Mouse (Mus musculus) neural tube, embryonic 15.5 days (tissue): ENCODE results near the gene Carhsp1. TPM values are rescaled to one million over a fixed set of nuclear protein-coding genes. Genes with fewer than 3 reads are reported as not detected.
A peak's percentile ranks its signal among the peaks of the same experiment; 100 is the strongest.

ENCODE experiments used
- ATAC-seq: fragments of 200-750 bp; cut with Nextera tagmentation; 2 replicates; pipeline ENCODE4 v1.8.0; 2017; ENCODE audit warnings: mild to moderate bottlenecking, moderate TSS enrichment, moderate library complexity; ENCODE audit not compliant: low FRiP score
- H3K27ac ChIP-seq: fragments of 300-500 bp; sonication (generic); replicated peaks from 2 replicates; pipeline ENCODE4 v1.5.1; 2015; ENCODE audit warnings: mild to moderate bottlenecking, inconsistent platforms
- H3K27me3 ChIP-seq: fragments of 300-500 bp; sonication (generic); replicated peaks from 2 replicates; pipeline ENCODE4 v1.6.1; 2015; ENCODE audit warnings: inconsistent platforms
- H3K36me3 ChIP-seq: fragments of 300-500 bp; sonication (generic); 2 replicates; pipeline ENCODE4 v1.6.1; 2015; ENCODE audit warnings: inconsistent platforms
- H3K4me1 ChIP-seq: fragments of 300-500 bp; sonication (generic); 2 replicates; pipeline ENCODE4 v1.6.1; 2015; ENCODE audit warnings: inconsistent platforms
- H3K4me2 ChIP-seq: fragments of 300-500 bp; sonication (generic); 2 replicates; pipeline ENCODE4 v1.6.1; 2015; ENCODE audit warnings: inconsistent platforms, mild to moderate bottlenecking, moderate library complexity
- H3K4me3 ChIP-seq: fragments of 300-500 bp; sonication (generic); replicated peaks from 2 replicates; pipeline ENCODE4 v1.5.1; 2015; ENCODE audit warnings: mild to moderate bottlenecking, inconsistent platforms
- H3K9ac ChIP-seq: fragments of 300-500 bp; sonication (generic); replicated peaks from 2 replicates; pipeline ENCODE4 v1.6.1; 2015; ENCODE audit warnings: mild to moderate bottlenecking, inconsistent platforms
- H3K9me3 ChIP-seq: fragments of 300-500 bp; sonication (generic); replicated peaks from 2 replicates; pipeline ENCODE4 v1.6.1; 2016; ENCODE audit warnings: inconsistent platforms
- WGBS: fragments of 180-500 bp; shearing (Covaris S2); methylation state at CpG from one replicate; pipeline ENCODE4 v1.1.7; 2015; ENCODE audit warnings: mixed read lengths; 5-methylcytosine and 5-hydroxymethylcytosine counted together
- polyA plus RNA-seq: library from polyadenylated mRNA; unstranded; fragments of >200 nt; fragmentation: Nextera tagmentation; extraction: Ambion mirVana; gene quantifications from 2 replicates; pipeline ENCODE4 v1.2.1, GENCODE M21; 2015

The Carhsp1 gene
- polyA plus RNA-seq, 1 experiment from 2014 or later = 152 TPM

DNA sequence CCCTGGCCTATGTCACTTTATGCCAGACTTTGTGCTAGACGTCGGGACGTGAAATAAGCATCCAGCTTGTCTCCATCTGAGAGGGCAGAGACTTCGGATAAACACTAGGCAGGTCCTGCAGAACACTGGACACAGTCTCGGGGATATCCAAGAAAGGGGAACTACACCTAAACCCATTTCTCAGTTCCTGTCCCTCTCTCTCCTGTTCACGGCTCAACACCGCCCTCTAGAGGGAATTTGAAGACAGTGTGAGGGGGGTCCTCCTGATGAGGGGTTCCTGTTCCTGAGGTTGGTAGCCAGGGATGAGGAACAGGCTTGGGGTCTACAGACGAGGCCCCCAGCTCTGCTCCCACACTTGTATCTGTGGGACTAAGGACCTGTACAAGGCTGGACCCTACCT is 2.2 kb upstream of the Carhsp1 start:
- Histone ChIP-seq H3K4me1 (peaks cover 30% of the 10 kb centered on the region), H3K9ac (no peak overlapping the region), H3K4me2 (peak overlapping the region; percentile 19; the same call in 1 of the 2 replicates), H3K27ac (no peak overlapping the region), H3K9me3 (no peaks in the 10 kb centered on the region), H3K36me3 (no peaks in the 10 kb centered on the region), H3K4me3 (no peak overlapping the region), H3K27me3 (no peaks in the 10 kb centered on the region)
- no peak for ATAC-seq
- WGBS = 5% methylated on average over 8 of the region's 8 CpGs

DNA sequence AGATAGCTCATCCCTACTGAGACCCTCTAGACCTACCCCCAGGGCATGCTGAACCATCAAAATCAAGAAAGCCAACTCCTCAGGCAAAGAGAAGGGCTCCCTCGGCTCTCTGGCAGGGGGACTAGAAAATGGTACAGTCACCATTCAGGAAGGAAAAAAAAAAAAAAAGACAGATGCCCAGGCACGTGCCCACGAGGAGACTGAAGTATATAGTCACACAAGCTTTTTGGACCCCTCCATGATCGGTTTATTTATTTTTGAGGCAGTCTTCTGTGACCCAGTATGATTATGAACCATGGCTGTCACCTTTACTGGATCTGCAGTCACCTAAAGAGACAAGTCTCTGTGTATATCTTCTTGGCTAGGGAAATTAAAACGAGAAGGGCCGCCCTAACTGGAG is 1.4 kb upstream of the Carhsp1 start:
- Histone ChIP-seq H3K9me3 (no peaks in the 10 kb centered on the region), H3K9ac (no peak overlapping the region), H3K4me2 (no peak overlapping the region), H3K27me3 (no peaks in the 10 kb centered on the region), H3K27ac (no peak overlapping the region), H3K36me3 (no peaks in the 10 kb centered on the region), H3K4me1 (peaks cover 39% of the 10 kb centered on the region), H3K4me3 (no peak overlapping the region)
- 72% methylated on average over 6 of the region's 6 CpGs for WGBS
- no peak for ATAC-seq

DNA sequence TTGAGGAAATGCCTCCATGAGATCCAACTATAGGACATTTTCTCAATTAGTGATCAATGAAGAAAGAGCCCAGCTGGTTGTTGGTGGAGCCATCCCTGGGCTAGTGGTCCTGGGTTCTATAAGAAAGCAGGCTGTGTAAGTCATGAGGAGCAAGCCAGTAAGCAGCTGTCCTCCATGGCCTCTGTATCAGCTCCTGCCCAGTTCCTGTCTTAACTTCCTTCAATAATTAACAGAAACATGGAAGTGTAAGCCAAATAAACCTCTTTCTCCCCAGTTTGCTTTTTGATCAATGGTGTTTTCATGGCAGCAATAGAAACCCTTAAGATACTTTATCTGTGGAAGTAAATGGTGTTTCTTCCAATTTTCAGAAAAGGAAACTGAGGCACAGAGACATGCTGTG is 856 bp upstream of the Carhsp1 start:
- 0 out of 2 replicates have a peak overlapping the region, but pooled peaks have one; percentile 80 for H3K9ac ChIP-seq

DNA sequence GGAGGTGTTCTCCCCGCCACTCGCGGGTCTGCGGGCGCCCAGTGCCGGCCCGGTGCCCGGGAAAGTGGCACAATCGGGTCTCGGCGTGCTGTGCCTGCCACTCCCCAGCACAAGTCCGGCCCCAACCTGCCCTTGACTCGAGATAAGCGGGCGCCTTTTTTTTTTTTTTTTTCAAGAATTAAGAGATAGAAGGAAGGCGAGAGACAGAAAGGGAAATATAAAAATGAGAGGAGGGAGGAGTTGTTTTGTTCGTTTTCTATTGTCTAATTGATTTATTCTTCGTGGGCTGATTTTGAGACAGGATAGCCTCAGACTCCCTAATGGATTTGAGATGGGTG is 364 bp upstream of the Carhsp1 start:
- Histone ChIP-seq H3K4me1 (peaks cover 49% of the 10 kb centered on the region), H3K27ac (peak overlapping the region; percentile 81), H3K36me3 (no peaks in the 10 kb centered on the region), H3K4me3 (peak overlapping the region; percentile 93), H3K9me3 (no peaks in the 10 kb centered on the region), H3K27me3 (no peaks in the 10 kb centered on the region), H3K9ac (peak overlapping the region; percentile 80), H3K4me2 (peak overlapping the region; percentile 88)
- WGBS = under 1% methylated on average over 18 of the region's 18 CpGs
- no peak for ATAC-seq

More for the DNA sequence above, 856 bp upstream of the Carhsp1 start:
- Histone ChIP-seq H3K4me1 (peaks cover 44% of the 10 kb centered on the region), H3K36me3 (no peaks in the 10 kb centered on the region), H3K9me3 (no peaks in the 10 kb centered on the region), H3K27ac (0 out of 2 replicates have a peak overlapping the region, but pooled peaks have one; percentile 81), H3K4me2 (peak overlapping the region; percentile 88), H3K4me3 (peak overlapping the region; percentile 93), H3K27me3 (no peaks in the 10 kb centered on the region)
- no peak for ATAC-seq

DNA sequence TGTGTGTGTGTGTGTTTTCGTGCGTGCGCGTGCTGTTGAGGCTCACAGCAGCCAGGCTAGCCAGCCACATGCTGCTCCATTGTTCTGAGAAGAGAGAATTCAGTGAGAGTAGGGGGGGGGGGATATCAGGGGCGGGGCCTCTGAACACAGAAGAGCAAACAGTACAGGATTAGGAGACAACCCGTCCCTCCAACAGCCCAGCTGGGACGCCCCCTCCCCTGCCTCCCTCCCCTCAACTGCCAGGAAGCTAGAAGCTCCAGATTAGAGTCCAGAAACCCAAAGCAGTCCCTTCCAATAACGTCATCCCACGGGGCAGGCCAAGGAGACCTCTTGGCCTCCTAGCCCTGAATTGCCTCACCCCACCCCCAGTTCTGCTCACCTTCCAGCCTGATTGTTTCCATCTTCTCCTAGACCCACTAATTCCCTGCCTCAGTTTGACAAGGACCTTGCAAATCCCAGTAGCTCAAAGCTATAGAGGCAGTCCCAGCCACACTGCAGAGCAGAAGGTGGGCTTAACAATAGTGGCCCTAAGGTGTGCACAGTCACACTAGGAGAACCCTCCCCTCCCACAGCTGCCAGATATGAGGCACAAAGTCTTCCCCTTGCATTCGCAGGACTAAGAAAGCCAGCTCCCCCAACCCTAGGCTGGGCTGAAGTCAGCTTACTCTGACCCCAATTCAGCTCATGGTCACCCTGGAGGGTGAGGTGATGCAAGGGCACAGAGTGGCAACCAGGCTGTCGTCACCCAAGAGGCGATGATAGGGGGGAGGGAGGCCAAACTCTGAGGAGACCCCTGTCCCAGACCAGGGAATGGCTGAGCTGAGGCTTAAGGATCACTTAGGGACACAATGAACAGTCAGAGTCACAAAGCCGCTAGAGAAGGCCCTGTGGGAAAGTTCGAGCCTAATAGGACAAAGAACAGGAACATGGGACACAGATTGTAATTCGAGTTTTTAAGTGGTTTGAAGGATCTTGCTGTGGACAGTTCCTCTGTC is 1.6 kb downstream of the Carhsp1 start:
- H3K9me3 ChIP-seq = no peaks in the 10 kb centered on the region
- no peaks in the 10 kb centered on the region for H3K27me3 ChIP-seq
- WGBS = 3% methylated on average over 15 of the region's 15 CpGs
- no peaks in the 10 kb centered on the region for H3K36me3 ChIP-seq
- peak; percentile 48 for ATAC-seq
- H3K4me3 ChIP-seq = peak overlapping the region; percentile 93
- peak overlapping the region; percentile 88 for H3K4me2 ChIP-seq
- peak overlapping the region; percentile 80 for H3K9ac ChIP-seq
- H3K27ac ChIP-seq = peak overlapping the region; percentile 81
- H3K4me1 ChIP-seq = peaks cover 67% of the 10 kb centered on the region

DNA sequence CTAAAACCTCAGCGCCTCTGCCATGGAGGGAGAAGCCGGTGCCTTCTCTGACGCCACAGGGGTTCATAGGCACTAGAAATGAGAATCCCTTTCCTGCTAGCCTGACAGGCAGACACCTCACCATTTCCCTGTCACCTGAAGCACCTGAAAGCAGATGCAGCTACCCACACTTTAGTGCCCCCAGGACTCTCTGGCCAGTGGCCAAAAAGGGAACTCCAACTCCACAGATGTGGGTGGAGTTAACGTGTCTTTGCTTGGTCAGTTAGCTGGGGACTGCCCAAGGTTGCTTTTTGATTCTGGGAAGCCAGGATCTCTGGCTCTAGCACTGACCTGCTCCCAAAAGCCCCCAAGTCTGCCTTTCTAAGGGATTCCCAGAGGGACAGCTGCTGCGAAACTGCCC is 2.5 kb downstream of the Carhsp1 start:
- peaks cover 76% of the 10 kb centered on the region for H3K4me1 ChIP-seq
- peak overlapping the region; percentile 93 for H3K4me3 ChIP-seq
- H3K36me3 ChIP-seq = no peaks in the 10 kb centered on the region
- H3K9ac ChIP-seq = peak overlapping the region; percentile 80
- no peak for ATAC-seq
- H3K27me3 ChIP-seq = no peaks in the 10 kb centered on the region
- peak overlapping the region; percentile 81 for H3K27ac ChIP-seq
- WGBS = 48% methylated on average over 5 of the region's 5 CpGs
- H3K4me2 ChIP-seq = peak overlapping the region; percentile 88
- H3K9me3 ChIP-seq = no peaks in the 10 kb centered on the region

DNA sequence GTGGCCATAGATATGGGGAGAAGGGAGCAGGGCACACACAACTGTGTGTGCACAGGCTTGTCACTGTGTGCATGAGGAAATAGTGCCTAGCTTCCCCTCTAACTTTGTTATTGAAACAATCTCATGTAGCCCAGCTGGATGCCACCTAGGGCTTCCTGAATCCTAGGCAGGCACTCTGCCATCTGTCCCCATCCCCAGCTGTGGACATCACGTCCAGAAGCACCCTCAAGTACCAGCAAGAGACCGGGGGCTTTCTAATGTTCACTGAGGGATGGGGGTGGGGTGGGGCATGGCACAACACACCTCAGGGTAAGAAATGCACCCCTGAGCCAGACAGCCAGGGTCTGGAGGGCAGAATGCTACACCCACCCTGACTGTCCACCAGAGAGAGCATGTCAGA is 3.6 kb downstream of the Carhsp1 start:
- 45% methylated on average over 2 of the region's 2 CpGs for WGBS
- no peaks in the 10 kb centered on the region; the same call in 1 of the 2 replicates for H3K36me3 ChIP-seq
- H3K9ac ChIP-seq = no peak overlapping the region
- H3K27me3 ChIP-seq = no peaks in the 10 kb centered on the region
- no peak for ATAC-seq
- peak overlapping the region; percentile 88 for H3K4me2 ChIP-seq
- H3K27ac ChIP-seq = no peak overlapping the region
- no peaks in the 10 kb centered on the region for H3K9me3 ChIP-seq
- no peak overlapping the region for H3K4me3 ChIP-seq
- H3K4me1 ChIP-seq = peaks cover 82% of the 10 kb centered on the region

DNA sequence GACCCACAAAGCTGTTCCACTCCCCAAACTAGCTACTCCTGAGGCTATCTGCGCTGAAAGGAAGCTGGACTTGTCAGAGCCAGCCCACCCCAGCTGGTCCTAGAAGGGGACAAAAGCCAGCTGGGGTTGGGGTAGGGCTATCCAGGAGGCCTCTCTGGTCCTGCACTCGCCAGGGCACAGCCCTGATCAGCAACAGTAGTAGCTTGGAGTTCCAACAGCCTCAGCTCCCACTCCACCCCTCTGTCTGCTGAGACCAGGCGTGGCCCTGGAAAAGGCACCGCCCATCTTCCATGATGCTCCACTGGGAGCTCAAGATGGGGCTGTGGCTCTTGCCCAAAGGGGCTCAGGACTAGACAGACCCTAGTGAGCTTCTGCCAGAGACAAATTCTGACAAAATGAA is 4.1 kb downstream of the Carhsp1 start:
- H3K4me1 ChIP-seq = peaks cover 86% of the 10 kb centered on the region
- 69% methylated on average over 4 of the region's 4 CpGs for WGBS

DNA sequence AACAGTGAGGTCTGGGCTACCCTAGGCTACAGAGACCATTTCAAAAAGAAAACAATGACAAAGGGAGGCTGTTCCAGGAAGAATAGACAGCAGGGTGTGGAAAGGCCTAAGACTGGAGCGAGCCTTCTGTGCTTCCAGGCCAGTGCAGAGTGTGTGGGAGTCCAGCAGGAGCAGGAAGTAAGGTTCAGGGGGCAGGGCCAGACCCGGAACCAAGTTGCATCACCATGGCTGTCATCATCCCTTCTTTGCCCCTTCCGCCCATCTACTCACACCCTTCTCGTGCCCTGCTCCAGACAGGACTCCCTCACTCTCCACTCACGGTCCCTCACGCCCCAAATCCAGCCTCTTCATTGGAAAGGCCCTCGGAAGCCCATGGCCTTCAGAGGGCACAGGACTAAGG is 4.7 kb downstream of the Carhsp1 start:
- no peak overlapping the region for H3K4me3 ChIP-seq
- 84% methylated on average over 7 of the region's 7 CpGs for WGBS
- peaks cover 6% of the 10 kb centered on the region for H3K36me3 ChIP-seq
- ATAC-seq = no peak
- H3K9me3 ChIP-seq = no peaks in the 10 kb centered on the region
- no peaks in the 10 kb centered on the region for H3K27me3 ChIP-seq
- H3K27ac ChIP-seq = no peak overlapping the region
- H3K4me2 ChIP-seq = no peak overlapping the region; the same call in 1 of the 2 replicates
- no peak overlapping the region for H3K9ac ChIP-seq
- peaks cover 85% of the 10 kb centered on the region for H3K4me1 ChIP-seq

More for the DNA sequence above, 4.1 kb downstream of the Carhsp1 start:
- no peaks in the 10 kb centered on the region for H3K27me3 ChIP-seq
- no peak overlapping the region for H3K4me3 ChIP-seq
- no peaks in the 10 kb centered on the region for H3K9me3 ChIP-seq
- peak overlapping the region; percentile 88 for H3K4me2 ChIP-seq
- no peak overlapping the region for H3K27ac ChIP-seq
- peaks cover under 1% of the 10 kb centered on the region for H3K36me3 ChIP-seq
- H3K9ac ChIP-seq = no peak overlapping the region
- no peak for ATAC-seq

DNA sequence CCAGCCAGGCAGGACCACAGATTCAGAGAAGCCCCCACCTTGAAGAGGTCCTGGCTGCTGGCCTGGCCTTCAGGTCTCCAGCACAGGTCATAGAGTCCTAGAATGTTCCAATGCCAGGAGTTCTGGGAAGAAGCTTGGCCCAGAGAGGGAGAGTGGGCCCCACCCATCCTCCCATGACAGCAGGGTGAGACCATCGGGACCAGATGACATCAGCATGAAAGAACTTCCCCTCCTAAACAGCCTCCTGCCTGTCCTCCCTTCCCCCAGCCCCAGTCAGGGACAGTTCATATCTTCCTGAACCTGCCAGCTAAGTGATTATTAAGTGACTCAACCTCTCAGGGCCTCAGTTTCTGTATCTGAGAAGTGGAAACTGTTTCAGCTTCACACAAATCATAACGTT is 5.5 kb downstream of the Carhsp1 start:
- H3K36me3 ChIP-seq = peaks cover 13% of the 10 kb centered on the region
- H3K9ac ChIP-seq = no peak overlapping the region
- H3K27me3 ChIP-seq = no peaks in the 10 kb centered on the region
- ATAC-seq = no peak
- 69% methylated on average over 2 of the region's 2 CpGs for WGBS
- no peak overlapping the region for H3K27ac ChIP-seq
- H3K4me3 ChIP-seq = no peak overlapping the region
- no peaks in the 10 kb centered on the region for H3K9me3 ChIP-seq
- H3K4me2 ChIP-seq = no peak overlapping the region
- H3K4me1 ChIP-seq = peaks cover 83% of the 10 kb centered on the region

DNA sequence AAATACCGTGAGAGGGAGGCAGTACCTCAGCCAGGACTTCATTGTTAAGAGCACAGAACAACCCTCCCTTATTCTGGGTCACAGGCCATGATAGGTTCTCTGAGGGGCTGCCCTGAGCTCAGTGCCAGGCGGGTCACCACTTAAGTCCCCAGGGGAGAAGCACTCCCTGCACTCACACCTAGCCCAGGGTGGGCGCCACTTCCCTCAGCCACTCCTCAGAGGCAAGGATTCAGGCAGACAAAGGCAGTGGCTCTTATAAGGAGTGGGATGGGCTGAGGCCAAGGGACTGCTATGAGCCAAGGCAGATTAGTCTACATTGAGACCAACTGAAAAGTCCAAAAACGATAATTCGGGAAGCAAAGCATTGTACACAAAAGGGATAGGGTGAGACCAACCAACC is 6.6 kb downstream of the Carhsp1 start:
- peaks cover 21% of the 10 kb centered on the region for H3K36me3 ChIP-seq
- whole genome bisulfite sequencing = 84% methylated on average over 5 of the region's 5 CpGs
- peaks cover 72% of the 10 kb centered on the region for H3K4me1 ChIP-seq
- no peak for ATAC-seq
- H3K4me2 ChIP-seq = no peak overlapping the region
- H3K27ac ChIP-seq = 0 out of 2 replicates have a peak overlapping the region, but pooled peaks have one; percentile 9
- H3K4me3 ChIP-seq = no peak overlapping the region
- no peak overlapping the region for H3K9ac ChIP-seq
- no peaks in the 10 kb centered on the region for H3K27me3 ChIP-seq
- H3K9me3 ChIP-seq = no peaks in the 10 kb centered on the region
